Mouse (Mus musculus) embryonic facial prominence, embryonic 12.5 days (tissue): ENCODE results near the gene Slco2b1. TPM values are rescaled to one million over a fixed set of nuclear protein-coding genes. Genes with fewer than 3 reads are reported as not detected.
"Not testable (repeated sequence)": the region's sequence is repeated elsewhere in the genome, so short reads cannot be mapped to it uniquely, and the experiment has no call there.

ENCODE experiments used
- ATAC-seq: fragments of 200-750 bp; cut with Nextera tagmentation; 2 replicates; pipeline ENCODE4 v1.8.0; 2017; ENCODE audit not compliant: insufficient number of reproducible peaks, insufficient read depth, low FRiP score, low TSS enrichment
- H3K27ac ChIP-seq: fragments of 300-500 bp; sonication (generic); 2 replicates; pipeline ENCODE4 v1.5.1; 2016; ENCODE audit warnings: mild to moderate bottlenecking
- H3K27me3 ChIP-seq: fragments of 300-500 bp; sonication (generic); 2 replicates; pipeline ENCODE4 v1.6.1; 2016; ENCODE audit warnings: mild to moderate bottlenecking, moderate library complexity
- H3K36me3 ChIP-seq: fragments of 300-500 bp; sonication (generic); 2 replicates; pipeline ENCODE4 v1.6.1; 2016; ENCODE audit warnings: mild to moderate bottlenecking
- H3K4me1 ChIP-seq: fragments of 300-500 bp; sonication (generic); 2 replicates; pipeline ENCODE4 v1.6.1; 2016
- H3K4me2 ChIP-seq: fragments of 300-500 bp; sonication (generic); replicated peaks from 2 replicates; pipeline ENCODE4 v1.6.1; 2016; ENCODE audit warnings: mild to moderate bottlenecking, moderate library complexity
- H3K4me3 ChIP-seq: fragments of 300-500 bp; sonication (generic); 2 replicates; pipeline ENCODE4 v1.5.1; 2016; ENCODE audit warnings: mild to moderate bottlenecking
- H3K9ac ChIP-seq: fragments of 300-500 bp; sonication (generic); 2 replicates; pipeline ENCODE4 v1.6.1; 2016; ENCODE audit warnings: mild to moderate bottlenecking, moderate library complexity
- H3K9me3 ChIP-seq: fragments of 300-500 bp; sonication (generic); 2 replicates; pipeline ENCODE4 v1.6.1; 2016; ENCODE audit warnings: mild to moderate bottlenecking, moderate library complexity
- WGBS: fragments of 180-500 bp; shearing (Covaris S2); methylation state at CpG from one replicate; pipeline ENCODE4 v1.1.7; 2016; 5-methylcytosine and 5-hydroxymethylcytosine counted together
- polyA plus RNA-seq: library from polyadenylated mRNA; unstranded; fragments of >200 nt; fragmentation: Nextera tagmentation; extraction: Ambion mirVana; gene quantifications from 2 replicates; pipeline ENCODE4 v1.2.1, GENCODE M21; 2016

Gene Slco2b1
- polyA plus RNA-seq, 1 experiment from 2014 or later, result 2.2 TPM

DNA sequence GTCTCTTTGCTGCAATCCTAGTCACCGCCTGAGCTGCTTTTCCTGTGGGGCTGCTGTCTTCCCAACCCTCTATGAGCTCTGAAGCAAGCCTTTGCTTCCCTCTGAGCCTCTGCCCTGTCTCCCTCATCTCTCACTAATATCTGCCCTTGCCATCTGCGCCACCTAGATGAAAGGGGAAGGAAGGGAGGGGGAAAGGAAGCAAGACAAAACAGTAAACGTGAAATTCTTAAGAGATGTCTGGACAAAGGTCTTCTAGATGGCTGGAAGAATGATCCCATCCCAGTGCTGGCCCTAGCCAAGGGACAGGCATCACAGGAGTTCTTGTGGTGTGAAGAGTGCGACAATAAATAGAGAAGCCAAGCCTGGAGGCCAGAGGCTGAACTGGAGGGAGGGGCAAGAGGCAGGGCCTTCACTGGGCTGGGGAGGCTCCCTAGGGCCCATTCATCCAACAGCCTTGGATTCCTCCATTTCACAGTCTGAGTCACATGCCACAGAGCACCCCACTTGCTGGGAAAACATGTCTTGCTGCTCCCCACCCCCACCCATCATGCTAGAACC lies 4.0 kb downstream of the Slco2b1 start:
- 0 out of 2 replicates have a peak, but pooled peaks cover 3% of the 10 kb centered on the region for H3K4me1 ChIP-seq
- 39% methylated on average over 4 of the region's 4 CpGs for WGBS
- no peaks in the 10 kb centered on the region for H3K9me3 ChIP-seq
- no peaks in the 10 kb centered on the region for H3K27me3 ChIP-seq
- H3K27ac ChIP-seq, result no peak overlapping the region
- H3K9ac ChIP-seq, result no peak overlapping the region
- H3K4me2 ChIP-seq, result no peak overlapping the region
- H3K4me3 ChIP-seq, result no peak overlapping the region
- H3K36me3 ChIP-seq, result no peaks in the 10 kb centered on the region
- ATAC-seq, result no peak

DNA sequence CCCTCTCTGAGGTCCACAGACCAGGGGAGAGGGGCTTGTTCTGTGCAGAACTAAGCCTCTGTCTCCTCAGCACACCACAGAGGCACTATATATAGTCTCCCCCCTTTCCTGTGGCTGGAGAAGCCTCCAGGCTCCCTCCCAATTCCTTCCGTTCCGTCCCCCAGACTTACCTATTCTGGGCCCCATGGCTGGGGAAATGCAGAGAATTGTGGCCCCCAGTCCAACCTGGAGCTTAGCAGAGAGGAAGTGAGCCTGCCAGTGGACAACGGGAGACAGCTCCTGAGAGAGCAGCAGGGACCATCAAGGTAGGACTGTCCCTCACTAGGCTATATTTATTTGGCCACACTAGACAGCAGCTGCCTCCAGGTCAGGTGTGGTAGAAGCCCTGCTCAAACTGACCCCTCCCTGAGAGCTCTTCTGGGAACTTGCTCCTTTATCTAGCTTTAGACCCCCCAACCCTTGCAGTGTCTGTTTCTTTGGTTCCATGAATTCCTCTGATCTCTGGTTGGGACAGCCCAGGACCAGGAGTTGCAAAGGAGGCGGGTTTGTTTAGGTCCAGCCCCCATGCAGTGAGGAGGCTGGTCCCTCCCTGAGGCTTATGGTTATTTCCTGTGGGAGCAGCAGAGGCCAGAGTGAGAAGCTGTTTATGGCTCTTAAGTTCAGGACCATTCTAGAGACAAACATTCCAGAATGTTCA lies 4.7 kb downstream of the Slco2b1 start:
- Histone ChIP-seq H3K4me3 (no peak overlapping the region), H3K36me3 (no peaks in the 10 kb centered on the region), H3K4me2 (no peak overlapping the region), H3K4me1 (0 out of 2 replicates have a peak, but pooled peaks cover 3% of the 10 kb centered on the region), H3K9me3 (no peaks in the 10 kb centered on the region), H3K27ac (no peak overlapping the region), H3K27me3 (no peaks in the 10 kb centered on the region), H3K9ac (no peak overlapping the region)
- WGBS, result 67% methylated on average over 4 of the region's 4 CpGs
- no peak for ATAC-seq

DNA sequence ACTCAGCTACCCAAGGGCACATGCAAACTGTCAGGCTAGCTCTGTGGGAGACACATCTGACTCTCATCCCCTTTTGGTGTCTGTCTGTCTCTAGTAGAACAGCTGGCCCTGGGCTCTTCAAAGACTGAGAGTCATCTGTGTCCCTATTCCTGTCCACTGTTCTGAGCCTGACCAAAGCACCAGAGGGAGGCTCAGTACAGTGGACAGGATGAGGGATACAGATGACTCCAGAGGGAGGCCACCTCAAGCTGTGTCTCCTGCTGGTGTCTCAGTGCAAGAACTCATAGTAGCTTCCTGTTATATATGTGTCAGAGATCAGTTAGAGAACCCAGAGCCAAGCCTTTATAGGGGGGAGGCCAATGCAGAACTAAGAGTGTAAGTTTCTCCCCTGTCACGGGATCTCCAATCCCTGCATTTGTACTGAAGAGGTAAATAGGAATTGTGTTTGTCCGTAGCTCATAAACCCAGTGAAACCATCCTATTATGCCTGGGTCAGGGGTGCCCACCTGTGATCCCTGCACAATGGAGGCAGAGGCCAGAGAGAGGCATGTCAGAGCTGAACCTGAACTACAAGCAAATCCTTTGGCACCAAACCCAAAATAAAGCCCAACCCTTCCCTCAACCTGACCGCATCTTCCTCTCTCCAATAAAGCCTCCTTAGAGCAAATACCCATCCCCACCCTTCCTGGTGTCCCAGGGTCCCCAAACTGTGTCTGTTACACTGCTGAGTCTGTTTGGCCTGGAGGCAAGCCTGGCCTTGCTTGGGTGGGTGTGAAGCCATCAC lies 6.2 kb downstream of the Slco2b1 start:
- Histone ChIP-seq H3K27ac (no peak overlapping the region), H3K4me1 (0 out of 2 replicates have a peak, but pooled peaks cover 3% of the 10 kb centered on the region)
- 75% methylated on average over 3 of the region's 3 CpGs for WGBS

DNA sequence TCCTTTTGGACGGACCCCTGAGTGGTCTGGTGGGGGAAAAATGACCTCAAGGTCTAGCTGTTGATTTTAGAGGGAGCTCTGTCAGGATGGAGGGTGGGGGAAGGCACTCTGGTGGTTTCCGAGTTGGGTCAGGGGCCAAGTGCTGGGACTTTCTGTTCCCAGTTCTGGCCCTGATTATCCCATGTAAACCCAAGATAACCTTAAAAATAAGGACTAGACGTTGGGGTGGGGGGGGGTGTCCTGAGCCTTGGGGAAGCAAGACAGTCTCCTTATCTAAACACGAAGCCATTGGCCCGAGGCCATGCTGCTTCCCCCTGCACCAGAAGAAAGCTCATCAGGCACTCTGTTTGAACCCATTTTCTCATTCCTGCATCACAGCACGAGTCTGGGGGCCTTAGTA lies 8.9 kb downstream of the Slco2b1 start:
- Histone ChIP-seq H3K4me2 (no peak overlapping the region), H3K9me3 (no peaks in the 10 kb centered on the region), H3K27me3 (no peaks in the 10 kb centered on the region), H3K4me3 (no peak overlapping the region), H3K4me1 (peaks cover 7% of the 10 kb centered on the region; the same call in 1 of the 2 replicates), H3K36me3 (no peaks in the 10 kb centered on the region), H3K27ac (no peak overlapping the region), H3K9ac (no peak overlapping the region)
- no peak for ATAC-seq
- 26% methylated on average over 6 of the region's 6 CpGs for WGBS

More for the DNA sequence above, 6.2 kb downstream of the Slco2b1 start:
- no peak overlapping the region for H3K9ac ChIP-seq
- no peak for ATAC-seq
- no peaks in the 10 kb centered on the region for H3K36me3 ChIP-seq
- H3K9me3 ChIP-seq, result no peaks in the 10 kb centered on the region
- H3K4me3 ChIP-seq, result no peak overlapping the region
- no peaks in the 10 kb centered on the region for H3K27me3 ChIP-seq
- H3K4me2 ChIP-seq, result no peak overlapping the region

DNA sequence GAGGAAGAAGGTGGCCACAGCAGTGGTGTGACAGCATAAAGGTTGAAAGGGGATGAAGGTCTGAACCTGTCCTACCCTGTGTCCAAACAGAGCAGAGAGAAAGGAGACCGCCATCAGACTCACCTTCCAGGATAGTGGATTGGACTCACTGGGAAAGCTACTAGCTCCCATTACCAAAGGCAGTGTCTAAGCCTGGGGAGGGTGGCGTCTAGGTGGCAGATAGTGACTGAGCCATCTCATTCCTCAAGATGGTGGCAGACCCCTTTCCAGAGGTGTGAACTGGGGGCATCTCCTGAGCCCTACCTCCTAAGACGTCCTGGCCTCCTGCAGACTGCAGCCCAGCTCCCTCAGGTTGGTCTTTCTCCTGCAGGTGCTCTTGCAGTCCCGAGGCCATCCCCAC lies 10.5 kb downstream of the Slco2b1 start:
- Histone ChIP-seq H3K9ac (no peak overlapping the region), H3K27me3 (no peaks in the 10 kb centered on the region), H3K4me2 (no peak overlapping the region), H3K9me3 (no peaks in the 10 kb centered on the region), H3K4me3 (no peak overlapping the region), H3K4me1 (peaks cover 6% of the 10 kb centered on the region; the same call in 1 of the 2 replicates), H3K27ac (no peak overlapping the region), H3K36me3 (no peaks in the 10 kb centered on the region)
- 81% methylated on average over 4 of the region's 4 CpGs for WGBS
- ATAC-seq, result no peak

DNA sequence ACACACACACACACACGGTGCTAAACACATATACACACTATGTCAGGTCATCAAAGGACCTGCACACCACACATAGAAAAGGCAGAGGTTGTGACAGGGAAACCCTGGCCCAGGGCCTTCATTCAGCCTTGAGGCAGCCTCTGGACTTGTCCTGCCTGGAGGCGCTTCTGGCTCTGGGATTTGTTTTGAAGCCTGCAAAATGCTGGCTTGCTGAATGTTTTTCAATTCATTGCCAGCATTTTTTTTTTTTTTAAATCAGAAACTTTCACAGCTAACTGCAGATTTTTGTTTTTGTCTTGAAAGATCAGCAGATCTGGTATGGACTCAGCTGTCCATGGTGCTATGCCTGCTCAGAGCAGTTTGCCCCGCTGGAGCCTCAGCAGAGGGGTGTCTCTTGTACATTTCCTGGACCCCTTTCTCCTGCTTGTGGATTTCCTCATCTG lies 11.4 kb downstream of the Slco2b1 start:
- 55% methylated on average over 3 of the region's 3 CpGs for WGBS
- no peak for ATAC-seq
- no peaks in the 10 kb centered on the region for H3K36me3 ChIP-seq
- H3K9me3 ChIP-seq, result no peaks in the 10 kb centered on the region
- H3K27me3 ChIP-seq, result no peaks in the 10 kb centered on the region
- peaks cover 6% of the 10 kb centered on the region; the same call in 1 of the 2 replicates for H3K4me1 ChIP-seq
- H3K4me3 ChIP-seq, result no peak overlapping the region
- H3K9ac ChIP-seq, result no peak overlapping the region
- H3K27ac ChIP-seq, result no peak overlapping the region
- no peak overlapping the region for H3K4me2 ChIP-seq

DNA sequence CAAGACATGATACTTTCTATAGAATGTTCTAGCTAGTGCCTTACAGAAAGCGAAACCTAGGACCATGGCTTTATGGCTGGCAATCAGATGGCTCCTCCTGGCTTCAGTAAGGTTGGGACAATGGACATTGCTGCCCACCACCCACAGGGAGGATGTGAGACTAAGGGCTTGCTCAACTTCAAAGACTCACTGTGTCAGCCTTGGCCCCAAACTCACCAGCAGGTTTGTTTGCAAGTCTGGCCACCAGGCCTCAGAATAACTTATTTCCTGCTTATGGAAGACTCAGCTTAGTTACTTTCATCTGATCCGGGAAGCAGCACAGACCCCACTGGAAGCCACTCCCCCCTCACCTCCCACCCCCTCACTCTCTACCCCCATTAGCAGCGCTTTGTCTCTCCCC lies 12.0 kb downstream of the Slco2b1 start:
- Histone ChIP-seq H3K9ac (no peak overlapping the region), H3K36me3 (no peaks in the 10 kb centered on the region), H3K4me3 (no peak overlapping the region), H3K4me2 (no peak overlapping the region), H3K27ac (no peak overlapping the region), H3K4me1 (peaks cover 6% of the 10 kb centered on the region; the same call in 1 of the 2 replicates), H3K27me3 (no peaks in the 10 kb centered on the region), H3K9me3 (no peaks in the 10 kb centered on the region)
- no peak for ATAC-seq
- 51% methylated on average over 3 of the region's 3 CpGs for WGBS

DNA sequence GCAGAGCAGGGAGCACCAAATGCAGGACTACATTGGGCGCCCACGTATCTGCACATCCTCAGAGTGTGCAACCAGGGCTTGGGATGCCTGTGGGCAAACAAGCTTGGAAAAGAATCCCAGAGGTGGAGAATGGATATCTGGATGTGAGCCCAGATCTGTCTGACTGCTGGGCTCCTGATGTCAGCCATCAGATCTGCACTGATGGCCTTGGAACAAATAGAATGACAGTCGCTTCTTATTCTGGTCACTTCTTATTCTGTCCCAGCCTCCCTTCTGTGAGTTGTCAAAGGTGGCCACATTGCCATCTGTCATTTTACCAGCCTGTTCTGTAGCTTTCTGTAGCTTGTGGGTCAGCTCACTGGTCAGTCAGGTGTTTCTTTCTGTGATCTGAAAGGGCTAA lies 12.6 kb downstream of the Slco2b1 start:
- WGBS, result 87% methylated on average over 3 of the region's 3 CpGs
- Histone ChIP-seq H3K9me3 (no peaks in the 10 kb centered on the region), H3K4me2 (no peak overlapping the region), H3K4me1 (peaks cover 6% of the 10 kb centered on the region; the same call in 1 of the 2 replicates), H3K27ac (no peak overlapping the region), H3K9ac (no peak overlapping the region), H3K4me3 (no peak overlapping the region), H3K36me3 (no peaks in the 10 kb centered on the region), H3K27me3 (no peaks in the 10 kb centered on the region)
- ATAC-seq, result no peak

DNA sequence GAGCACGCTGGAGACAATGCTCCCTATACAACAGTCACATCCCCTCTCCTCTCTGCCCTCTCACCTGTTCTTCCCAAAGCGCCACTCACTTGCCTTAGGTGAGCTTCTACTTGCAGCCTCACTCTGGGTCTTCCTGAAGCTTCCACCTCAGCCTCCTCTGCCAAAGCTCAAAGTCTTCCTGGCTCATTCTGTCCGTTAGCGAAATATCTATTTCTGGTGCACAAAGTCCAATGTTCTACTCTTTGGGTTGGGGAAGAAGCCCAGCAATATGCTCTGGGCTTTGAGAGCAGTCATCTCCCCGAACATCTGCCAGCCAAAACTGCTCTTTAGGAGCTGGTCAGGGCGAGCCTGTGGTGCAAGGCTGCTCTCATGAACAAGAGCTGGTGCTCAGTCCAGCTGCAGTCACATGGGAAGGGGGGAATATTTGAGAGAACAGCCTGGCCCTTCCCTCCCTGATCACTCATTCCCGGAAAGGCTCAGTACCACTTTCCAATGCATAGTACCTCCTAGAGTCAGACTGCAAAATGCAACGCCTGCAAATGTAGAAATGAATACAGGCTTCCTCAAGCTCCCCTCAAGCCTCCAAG lies 15.6 kb downstream of the Slco2b1 start:
- 82% methylated on average over 8 of the region's 8 CpGs for WGBS
- H3K9me3 ChIP-seq, result no peaks in the 10 kb centered on the region
- H3K9ac ChIP-seq, result no peak overlapping the region
- H3K27ac ChIP-seq, result no peak overlapping the region
- no peak for ATAC-seq
- no peaks in the 10 kb centered on the region for H3K27me3 ChIP-seq
- no peak overlapping the region for H3K4me2 ChIP-seq
- no peak overlapping the region for H3K4me3 ChIP-seq
- H3K4me1 ChIP-seq, result peaks cover 6% of the 10 kb centered on the region; the same call in 1 of the 2 replicates
- no peaks in the 10 kb centered on the region for H3K36me3 ChIP-seq

DNA sequence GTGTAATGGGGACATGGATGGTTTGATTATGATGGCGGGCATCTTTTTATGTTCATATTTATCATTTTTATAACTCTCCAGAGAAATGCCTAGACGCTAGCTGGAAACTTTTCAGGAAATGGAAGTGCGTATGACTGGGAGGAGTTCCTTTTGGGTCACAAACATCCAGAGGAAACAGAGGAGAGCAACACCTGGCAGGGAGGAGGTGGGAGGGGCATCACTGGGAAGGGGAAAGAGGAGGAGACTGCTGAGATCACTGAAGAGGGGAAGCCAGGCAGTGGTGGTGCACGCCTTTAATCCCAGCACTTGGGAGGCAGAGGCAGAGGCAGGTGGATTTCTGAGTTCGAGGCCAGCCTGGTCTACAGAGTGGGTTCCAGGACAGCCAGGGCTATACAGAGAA lies 16.7 kb downstream of the Slco2b1 start:
- ATAC-seq, H3K27ac ChIP-seq, H3K9ac ChIP-seq, H3K36me3 ChIP-seq, H3K27me3 ChIP-seq, H3K4me1 ChIP-seq, H3K9me3 ChIP-seq, H3K4me3 ChIP-seq, H3K4me2 ChIP-seq: not testable (repeated sequence)
- WGBS, result 73% methylated on average over 4 of the region's 5 CpGs

DNA sequence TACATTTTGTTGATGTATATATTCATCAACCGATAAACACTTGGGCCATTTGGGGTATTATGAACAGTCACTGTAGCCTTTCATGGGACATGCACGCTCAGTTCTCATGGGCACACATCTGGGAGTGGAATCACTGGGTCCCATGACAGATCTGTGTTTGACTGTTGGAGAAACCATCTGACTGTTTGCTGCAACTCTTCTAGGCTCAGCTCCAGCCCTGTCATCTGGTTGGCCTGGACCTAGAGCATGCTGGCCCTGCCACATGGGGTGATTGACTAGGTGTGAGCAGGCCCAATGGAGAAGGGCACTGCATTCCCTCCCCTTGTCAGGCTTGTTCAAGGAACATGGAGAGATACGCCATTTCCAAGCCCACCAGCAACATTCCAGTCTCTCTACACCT lies 17.2 kb downstream of the Slco2b1 start:
- no peak overlapping the region for H3K27ac ChIP-seq
- peaks cover under 1% of the 10 kb centered on the region; the same call in 1 of the 2 replicates for H3K4me1 ChIP-seq
- no peak overlapping the region for H3K9ac ChIP-seq
- H3K27me3 ChIP-seq, result no peaks in the 10 kb centered on the region
- no peaks in the 10 kb centered on the region for H3K9me3 ChIP-seq
- ATAC-seq, result no peak
- H3K4me3 ChIP-seq, result no peak overlapping the region
- no peaks in the 10 kb centered on the region for H3K36me3 ChIP-seq
- no peak overlapping the region for H3K4me2 ChIP-seq
- WGBS, result 85% methylated on average over 3 of the region's 3 CpGs
